Mouse (Mus musculus): Measurements from ENCODE around the gene Pfpl.

Pfpl gene

DNA sequence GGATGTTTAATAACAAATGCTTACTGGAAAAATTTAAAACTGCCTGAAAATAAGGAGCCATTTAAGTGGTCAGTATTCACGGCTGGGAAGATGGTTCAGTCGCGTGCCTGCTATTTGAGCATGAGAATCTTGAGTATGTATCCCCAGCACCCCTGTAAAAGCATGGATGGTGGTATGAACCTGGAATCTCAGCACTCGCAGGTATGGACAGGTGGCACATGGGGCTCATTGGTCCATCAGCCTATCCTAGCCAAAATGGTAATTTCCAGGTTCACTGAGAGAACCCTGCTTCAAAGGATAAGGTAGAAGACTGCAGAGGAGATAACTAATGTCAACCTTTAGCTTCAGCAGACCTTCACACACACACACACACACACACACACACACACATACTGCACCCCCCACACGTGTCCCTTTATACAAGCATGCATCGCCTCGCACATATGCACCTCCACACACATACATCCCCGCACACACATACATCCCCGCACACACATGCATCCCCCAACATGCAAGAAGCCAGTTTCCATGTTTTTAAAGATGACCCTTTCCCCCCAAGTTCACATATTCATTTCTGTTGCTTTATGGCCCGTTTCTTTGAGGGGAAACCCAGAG is 37.9 kb downstream of the Pfpl start:
- no peak for DNase-seq

GRCm38 (mm10) chr19:12466204-12466603 is 38.5 kb downstream of the Pfpl start:
- peak; percentile 69 for DNase-seq

DNA sequence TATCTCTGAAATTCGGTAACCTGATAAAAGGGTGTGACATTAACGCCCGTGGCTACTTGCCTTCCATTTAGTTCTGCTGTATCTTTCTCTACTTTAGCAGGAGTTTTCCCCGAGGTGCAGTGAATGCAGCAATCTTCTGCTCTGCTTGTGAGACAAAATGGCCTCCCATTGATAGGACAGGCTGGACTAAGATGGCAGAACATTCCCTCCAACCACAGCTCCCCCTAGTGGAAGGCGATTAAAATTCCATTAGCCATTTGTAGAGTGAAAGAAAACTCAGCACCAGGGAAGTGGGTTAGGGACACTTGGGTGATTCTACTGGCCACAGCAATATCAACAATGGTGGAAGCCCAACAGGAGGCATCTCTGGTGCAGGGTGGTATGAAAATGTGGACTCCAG is 39.7 kb downstream of the Pfpl start:
- DNase-seq: no peak

DNA sequence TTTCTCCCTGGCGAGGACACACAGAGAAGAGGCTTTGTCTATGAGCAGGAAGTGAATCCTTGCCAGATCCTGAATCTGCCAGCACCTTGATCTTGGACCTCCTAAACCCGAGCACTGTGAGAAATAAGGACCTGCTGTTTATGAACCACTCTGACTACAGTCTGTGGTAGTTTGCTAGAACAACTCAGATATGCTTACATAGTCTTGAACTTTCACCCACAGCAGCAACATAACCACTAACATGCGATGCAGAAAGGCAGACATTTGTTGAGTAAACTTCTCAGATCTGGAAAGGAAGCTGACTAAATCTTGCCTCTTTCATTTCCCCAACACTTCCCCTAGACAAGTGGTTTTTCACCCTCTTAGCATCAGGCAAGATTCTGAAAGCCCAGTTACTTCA is 44.2 kb downstream of the Pfpl start:
- DNase-seq: no peak

GRCm38 (mm10) chr19:12472381-12472976 is 44.8 kb downstream of the Pfpl start:
- no peak for DNase-seq

DNA sequence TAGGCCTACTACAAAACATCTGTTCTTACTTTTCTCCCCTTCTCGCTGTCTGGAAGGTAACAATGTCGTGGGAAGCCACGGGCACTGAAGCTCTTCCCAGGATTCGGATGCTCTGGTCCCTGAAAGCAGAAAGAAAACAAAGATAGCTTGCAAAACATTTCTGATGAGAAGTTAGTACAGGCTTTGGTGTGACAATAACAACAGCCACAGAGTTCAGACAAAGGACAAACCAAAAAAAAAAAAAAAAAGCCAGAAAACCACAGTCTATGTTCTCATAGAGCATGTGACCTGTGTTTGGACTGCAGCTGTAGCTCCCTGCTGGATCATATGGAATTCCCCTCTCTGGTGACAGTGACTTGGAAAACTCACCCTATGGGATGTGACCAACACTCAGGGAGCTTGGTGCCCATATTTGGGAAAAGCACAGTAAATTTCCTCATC is 45.5 kb downstream of the Pfpl start:
- DNase-seq: no peak

DNA sequence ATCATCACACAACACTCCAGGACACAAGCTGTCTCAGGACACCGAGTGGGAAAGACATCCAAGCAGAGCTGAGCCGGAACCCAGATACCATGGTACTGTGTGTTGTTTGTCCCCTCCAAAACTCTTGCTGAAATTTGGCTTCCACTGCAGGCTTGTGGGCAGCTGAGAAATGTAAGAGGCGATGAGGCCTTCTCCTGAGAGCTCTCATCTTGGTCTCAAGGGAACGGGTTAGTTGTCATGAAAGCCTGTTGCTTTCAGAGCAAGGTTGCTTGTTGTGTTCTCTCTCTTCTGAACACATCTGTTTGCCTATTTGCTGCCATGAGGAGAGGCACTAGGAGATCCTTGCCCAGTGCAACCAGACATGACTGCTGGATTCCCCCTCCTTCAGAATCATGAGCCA is 46.2 kb downstream of the Pfpl start:
- no peak for DNase-seq

DNA sequence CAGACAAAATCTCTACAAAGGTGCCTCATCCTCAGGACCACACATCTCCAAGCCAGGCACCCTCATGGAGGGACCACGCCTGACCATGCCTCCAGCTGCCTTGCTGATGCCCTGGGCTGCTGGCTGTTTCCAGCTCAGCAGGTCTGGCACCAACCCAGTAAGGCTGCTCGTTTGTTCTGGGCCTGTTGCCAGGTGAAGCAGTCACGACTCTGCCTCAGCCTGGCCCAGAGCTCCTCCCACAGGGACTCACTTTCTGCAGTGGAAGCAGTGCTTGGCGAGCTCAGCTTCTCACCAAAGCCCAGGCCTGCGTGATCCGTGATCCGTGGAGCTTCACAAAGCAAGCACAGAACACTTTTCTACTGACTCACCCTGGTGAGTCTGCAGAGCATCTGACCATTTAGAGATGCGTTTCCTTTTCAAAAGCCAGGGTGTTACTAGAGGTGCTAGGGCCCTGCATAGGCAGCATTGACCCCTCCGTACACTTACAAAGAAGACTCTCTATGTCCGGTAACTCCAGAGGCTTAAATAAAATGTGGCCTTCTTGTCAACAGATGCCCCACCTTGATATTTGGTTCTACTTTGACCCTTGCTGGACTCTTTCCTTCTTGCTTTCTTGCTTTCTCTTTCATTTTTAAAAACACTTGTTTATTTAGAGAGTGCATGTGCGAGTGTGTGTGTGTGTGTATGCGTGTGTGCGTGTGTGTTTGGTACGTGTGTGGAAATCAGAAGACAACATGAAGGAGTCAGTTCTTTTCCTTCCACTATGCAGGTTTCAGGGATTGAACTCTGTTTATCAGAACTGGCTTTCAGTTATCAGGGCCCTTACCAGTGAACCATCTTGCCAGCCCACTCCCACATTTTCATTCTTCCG is 47.9 kb downstream of the Pfpl start:
- DNase-seq: peak; percentile 93

DNA sequence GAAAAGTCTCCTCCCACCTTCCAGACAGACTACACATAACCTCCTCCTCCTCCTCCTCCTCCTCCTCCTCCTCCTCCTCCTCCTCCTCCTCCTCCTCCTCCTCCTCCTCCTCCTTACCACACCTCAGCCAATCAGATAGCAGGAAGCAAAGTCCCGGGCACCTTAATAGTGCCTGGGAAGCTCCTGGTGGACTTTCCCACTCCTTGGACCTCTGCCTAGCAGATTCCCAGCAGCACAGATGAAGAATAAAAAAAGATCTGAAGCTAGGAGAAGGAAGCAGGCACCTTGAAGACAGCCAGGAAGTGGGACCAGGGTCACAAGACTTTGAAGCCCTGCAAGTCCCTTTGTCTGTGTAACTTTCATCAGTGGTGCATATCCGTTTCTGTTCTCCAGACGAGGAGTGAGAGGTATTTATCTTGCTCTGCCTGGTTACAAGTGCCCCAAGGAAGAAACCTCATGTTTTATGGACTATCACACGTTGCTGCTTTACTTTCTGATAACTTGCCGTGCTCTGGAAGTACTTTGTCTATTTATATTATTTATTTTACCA is 49.1 kb downstream of the Pfpl start:
- no peak for DNase-seq

DNA sequence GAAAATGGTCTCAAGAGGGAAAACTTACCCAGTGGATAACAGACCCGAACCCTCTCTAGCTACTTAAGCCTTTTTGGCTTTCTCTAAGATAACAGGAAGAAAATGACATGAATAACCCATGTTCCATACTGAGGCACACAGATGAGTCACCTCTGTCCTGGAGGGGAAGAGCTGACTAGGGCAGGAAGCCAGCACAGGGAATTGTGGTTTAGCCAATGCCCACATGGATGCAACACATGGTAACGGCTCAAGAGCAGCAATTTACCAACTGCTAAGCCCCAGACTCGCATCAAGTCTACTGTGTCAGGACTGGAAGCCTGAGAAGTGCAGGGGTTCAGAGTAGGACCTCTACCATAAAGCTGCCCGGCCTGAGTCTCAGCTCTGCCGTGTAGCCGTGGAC is 50.7 kb downstream of the Pfpl start:
- no peak for DNase-seq

Data from right cerebral cortex, adult 18-20 months (tissue).